7 mouse cellular contexts compared by ENCODE assay signal in genomic region chr11:120990951-120991526, GRCm38 (mm10). TPM values are rescaled to one million over a fixed set of nuclear protein-coding genes. Genes with fewer than 3 reads are reported as not detected.
DNase-seq lines count a peak whose midpoint lies in the region; ATAC-seq lines count a peak whose summit lies in the region.

Gene Csnk1d (minus strand): TSS chr11:120991330.

- peak within 1 kb of the TSS; percentile 100 for H3K27ac ChIP-seq in embryonic facial prominence, embryonic 10.5 days (replicated peaks)
- H3K27ac ChIP-seq in limb, embryonic 10.5 days: peak within 1 kb of the TSS; percentile 99
- peak within 1 kb of the TSS; percentile 98 for H3K27ac ChIP-seq in midbrain, embryonic 13.5 days

- H3K9me3 ChIP-seq in embryonic facial prominence, embryonic 10.5 days: no peaks in the 10 kb centered on the region
- no peaks in the 10 kb centered on the region for H3K9me3 ChIP-seq in limb, embryonic 10.5 days (replicated peaks)
- no peaks in the 10 kb centered on the region for H3K9me3 ChIP-seq in midbrain, embryonic 13.5 days

- ATAC-seq in granulocyte monocyte progenitor cell, adult 5-6 weeks (replicated peaks; ENCODE audit: poor library complexity, severe bottlenecking): peak; percentile 71
- ATAC-seq in midbrain, embryonic 13.5 days: peak; percentile 87

- no peaks in the 10 kb centered on the region for H3K27me3 ChIP-seq in embryonic facial prominence, embryonic 10.5 days (replicated peaks; ENCODE audit: low read depth, poor library complexity, severe bottlenecking)
- H3K27me3 ChIP-seq in limb, embryonic 10.5 days (ENCODE audit: low read depth, poor library complexity, severe bottlenecking): no peaks in the 10 kb centered on the region
- H3K27me3 ChIP-seq in midbrain, embryonic 13.5 days: no peaks in the 10 kb centered on the region

- peak within 1 kb of the TSS; percentile 80 for H3K4me2 ChIP-seq in midbrain, embryonic 13.5 days (replicated peaks)

- DNase-seq in adrenal gland, postnatal 10 days: peak; percentile 100
- DNase-seq in embryonic facial prominence, embryonic 10.5 days (ENCODE audit: low spot score): peak; percentile 98
- peak; percentile 96 for DNase-seq in kidney, adult 11 months
- DNase-seq in limb, embryonic 10.5 days (ENCODE audit: low spot score): peak; percentile 99
- DNase-seq in spleen, adult 12 weeks (ENCODE audit: low spot score): peak; percentile 100

- H3K4me1 ChIP-seq in embryonic facial prominence, embryonic 10.5 days: peaks cover 40% of the 10 kb centered on the region
- H3K4me1 ChIP-seq in limb, embryonic 10.5 days: peaks cover 35% of the 10 kb centered on the region
- H3K4me1 ChIP-seq in midbrain, embryonic 13.5 days (replicated peaks): peaks cover 60% of the 10 kb centered on the region

- WGBS in embryonic facial prominence, embryonic 10.5 days: under 1% methylated on average over 59 of the region's 59 CpGs
- WGBS in limb, embryonic 10.5 days: under 1% methylated on average over 59 of the region's 59 CpGs
- 0% methylated on average over 55 of the region's 59 CpGs for WGBS in midbrain, embryonic 13.5 days

- peak within 1 kb of the TSS; percentile 100 for H3K9ac ChIP-seq in midbrain, embryonic 13.5 days (replicated peaks)

- H3K4me3 ChIP-seq in embryonic facial prominence, embryonic 10.5 days: peak within 1 kb of the TSS; percentile 99
- peak within 1 kb of the TSS; percentile 100 for H3K4me3 ChIP-seq in limb, embryonic 10.5 days
- H3K4me3 ChIP-seq in midbrain, embryonic 13.5 days (replicated peaks): peak within 1 kb of the TSS; percentile 98

- H3K36me3 ChIP-seq in embryonic facial prominence, embryonic 10.5 days (replicated peaks): peaks cover 29% of the 10 kb centered on the region
- peaks cover 38% of the 10 kb centered on the region for H3K36me3 ChIP-seq in limb, embryonic 10.5 days
- peaks cover 8% of the 10 kb centered on the region for H3K36me3 ChIP-seq in midbrain, embryonic 13.5 days

RNA-seq across cellular contexts. Expression of gene Csnk1d, which starts in this region (rescaled TPM):
- 100 to 1,000 TPM; 129 to 131 TPM for total RNA-seq in adrenal gland, postnatal 10 days (2021)
- polyA plus RNA-seq in embryonic facial prominence, embryonic 10.5 days (2016; fragmentation: Nextera tagmentation; extraction: Ambion mirVana): 129 and 133 TPM in 2 replicates
- 53.7 and 63.6 TPM in 2 replicates for total RNA-seq in granulocyte monocyte progenitor cell, adult 5-6 weeks (2014; fragmentation: Nextera tagmentation)
- 68.2 and 70.6 TPM in 2 replicates for total RNA-seq in granulocyte monocyte progenitor cell, adult 5-6 weeks (2017)
- 126 and 136 TPM in 2 replicates for polyA plus RNA-seq in limb, embryonic 10.5 days (2016; fragmentation: Nextera tagmentation; extraction: Ambion mirVana)
- polyA plus RNA-seq in midbrain, embryonic 13.5 days (2015; fragmentation: Nextera tagmentation; extraction: Ambion mirVana): 152 and 161 TPM in 2 replicates

Comparison
In these comparisons a context has a peak if more than half of its experiments do, and no peak if none do; other contexts are left out.
1. Peak in every context shown above with its lines: DNase-seq, ATAC-seq, H3K4me3 ChIP-seq and H3K27ac ChIP-seq.